Mouse (Mus musculus) lung, postnatal 0 days (tissue): ENCODE measurements around the gene Ovch2. TPM values are rescaled to one million over a fixed set of nuclear protein-coding genes. Genes with fewer than 3 reads are reported as not detected.
A peak's percentile ranks its signal among the peaks of the same experiment; 100 is the strongest.
"Not testable (repeated sequence)": the region's sequence is repeated elsewhere in the genome, so short reads cannot be mapped to it uniquely, and the experiment has no call there.

Experiments
- ATAC-seq: fragments of 200-750 bp; cut with Nextera tagmentation; 2 replicates; pipeline ENCODE4 v1.8.0; 2017; ENCODE audit warnings: moderate library complexity
- DNase-seq: peaks from one replicate; pipeline ENCODE4 v3.0.0-alpha.2; 2016; ENCODE audit warnings: low spot score
- H3K27ac ChIP-seq: fragments of 300-500 bp; sonication (generic); 2 replicates; pipeline ENCODE4 v1.5.1; 2014; ENCODE audit warnings: antibody characterized with exemption, mild to moderate bottlenecking, low read length, mixed read lengths
- H3K27me3 ChIP-seq: fragments of 300-500 bp; sonication (generic); replicated peaks from 2 replicates; pipeline ENCODE4 v1.6.1; 2014; ENCODE audit warnings: low read length, mixed read lengths; ENCODE audit not compliant: insufficient read depth
- H3K36me3 ChIP-seq: fragments of 300-500 bp; sonication (generic); 2 replicates; pipeline ENCODE4 v1.6.1; 2014; ENCODE audit warnings: low read length, mixed read lengths; ENCODE audit not compliant: insufficient read depth
- H3K4me1 ChIP-seq: fragments of 300-500 bp; sonication (generic); 2 replicates; pipeline ENCODE4 v1.6.1; 2014; ENCODE audit warnings: antibody characterized with exemption, low read depth, low read length, mixed read lengths; ENCODE audit not compliant: insufficient read depth
- H3K4me2 ChIP-seq: fragments of 300-500 bp; sonication (generic); replicated peaks from 2 replicates; pipeline ENCODE4 v1.6.1; 2014; ENCODE audit warnings: low read depth, mild to moderate bottlenecking, low read length, moderate library complexity, mixed read lengths
- H3K4me3 ChIP-seq: fragments of 300-500 bp; sonication (generic); 2 replicates; pipeline ENCODE4 v1.5.1; 2014; ENCODE audit warnings: low read depth, low read length
- H3K9ac ChIP-seq: fragments of 300-500 bp; sonication (generic); replicated peaks from 2 replicates; pipeline ENCODE4 v1.6.1; 2014; ENCODE audit warnings: low read depth, mild to moderate bottlenecking
- H3K9me3 ChIP-seq: fragments of 300-500 bp; sonication (generic); 2 replicates; pipeline ENCODE4 v1.6.1; 2016; ENCODE audit warnings: low read length, mixed read lengths
- CTCF ChIP-seq: IDR thresholded peaks from 2 replicates; pipeline ENCODE4 v1.5.1; 2016; ENCODE audit warnings: antibody characterized with exemption, mild to moderate bottlenecking
- EP300 ChIP-seq: IDR thresholded peaks from 2 replicates; pipeline ENCODE4 v1.6.1; 2016; ENCODE audit warnings: antibody characterized with exemption, mild to moderate bottlenecking, control low read depth
- WGBS: fragments of 180-500 bp; shearing (Covaris S2); extraction: QIAGEN DNeasy Blood & Tissue Kit; methylation state at CpG from one replicate; pipeline ENCODE4 v1.1.7; 2014; 5-methylcytosine and 5-hydroxymethylcytosine counted together
- polyA plus RNA-seq: library from polyadenylated mRNA; unstranded; fragments of >200 nt; fragmentation: Nextera tagmentation; extraction: Ambion mirVana; gene quantifications from 2 replicates; pipeline ENCODE4 v1.2.1, GENCODE M21; 2015

The Ovch2 gene
- polyA plus RNA-seq: not detected in 2 replicates

DNA sequence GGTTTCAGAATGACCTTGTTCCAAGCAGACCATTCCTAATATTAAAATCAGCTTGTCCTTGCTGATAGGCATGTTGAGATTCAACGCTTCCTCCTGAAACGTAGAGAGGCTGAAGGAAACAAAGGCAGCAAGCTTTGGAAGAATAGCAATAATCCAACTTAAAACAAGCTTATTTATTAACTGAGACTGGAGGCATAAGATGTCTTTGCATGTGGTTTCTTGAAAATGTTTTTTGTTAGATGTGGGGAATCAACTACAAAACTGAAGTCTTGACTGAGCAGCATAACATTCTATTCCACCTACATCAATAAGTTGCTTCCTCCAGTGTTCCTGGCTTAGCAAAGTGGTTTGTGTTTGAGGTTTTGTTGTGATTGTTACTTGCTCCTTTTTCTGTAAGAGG lies at the start of gene Ovch2:
Gene Ovch2, minus strand, starts transcription at position 101 of the 400 bp plus-strand sequence.
- Histone ChIP-seq H3K27ac (no peak within 1 kb of the TSS), H3K4me2 (no peak within 1 kb of the TSS), H3K9ac (no peak within 1 kb of the TSS), H3K9me3 (no peaks in the 10 kb centered on the region), H3K4me3 (no peak within 1 kb of the TSS), H3K36me3 (no peaks in the 10 kb centered on the region), H3K27me3 (no peaks in the 10 kb centered on the region), H3K4me1 (no peaks in the 10 kb centered on the region)
- DNase-seq (no peak), ATAC-seq (no peak)
- WGBS: 86% methylated on average over 2 of the region's 2 CpGs
- TF ChIP-seq EP300: no peak
- no peak for TF ChIP-seq CTCF

DNA sequence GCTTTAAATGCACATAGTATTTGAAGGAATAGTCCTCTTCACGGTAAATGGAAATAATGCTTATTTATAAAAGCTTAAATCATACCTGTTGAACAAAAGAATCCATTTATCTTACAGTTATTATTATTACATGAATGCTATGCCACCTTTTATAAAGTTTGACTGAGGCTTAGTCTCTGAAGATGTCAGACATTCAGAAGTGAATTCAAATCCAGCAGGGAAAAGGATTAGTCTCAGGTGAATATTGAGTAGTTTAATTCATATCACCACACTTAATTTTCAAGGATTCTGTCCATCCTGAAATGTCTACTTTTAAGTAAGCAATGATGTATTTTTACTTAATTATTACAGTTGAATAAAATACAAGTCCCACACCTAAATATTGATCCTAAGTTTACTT lies 46.4 kb upstream of the Ovch2 start, which contains the start of gene Olfr470:
Gene Olfr470, minus strand, starts transcription at position 101 of the 400 bp plus-strand sequence.
- not testable (repeated sequence) for DNase-seq, H3K9me3 ChIP-seq, H3K27ac ChIP-seq, ATAC-seq, H3K9ac ChIP-seq, H3K27me3 ChIP-seq, H3K4me3 ChIP-seq, H3K4me1 ChIP-seq, H3K4me2 ChIP-seq, H3K36me3 ChIP-seq
- 58% methylated on average over 1 of the region's 1 CpGs for WGBS

DNA sequence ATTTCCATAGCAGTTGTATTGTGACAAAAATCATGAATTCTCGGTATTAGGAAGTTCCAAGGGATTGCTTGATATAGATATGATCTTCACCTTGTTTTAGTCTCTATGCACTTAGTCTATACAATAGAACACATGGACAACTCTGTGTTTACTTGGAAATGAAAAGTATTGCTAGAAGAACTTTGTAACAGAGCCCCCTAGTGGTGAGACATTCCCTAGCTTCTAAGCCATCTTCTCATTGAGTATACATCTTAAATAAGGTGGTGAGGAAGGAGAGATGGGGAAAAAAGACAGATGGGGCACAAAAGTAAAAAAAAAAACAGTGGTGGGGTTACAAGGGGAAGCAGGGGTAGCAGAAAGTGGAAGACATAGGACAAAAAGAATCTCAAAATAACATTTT lies 40.7 kb upstream of the Ovch2 start:
- Histone ChIP-seq H3K27me3 (no peaks in the 10 kb centered on the region), H3K27ac (no peak overlapping the region), H3K9ac (no peak overlapping the region), H3K36me3 (no peaks in the 10 kb centered on the region), H3K9me3 (no peaks in the 10 kb centered on the region), H3K4me3 (no peak overlapping the region), H3K4me1 (no peaks in the 10 kb centered on the region), H3K4me2 (no peak overlapping the region)
- ATAC-seq (no peak), DNase-seq (peak; percentile 9)
- TF ChIP-seq CTCF (peak; percentile 37; the same call in 1 of the 2 replicates), EP300 (no peak)
- 68% methylated on average over 1 of the region's 1 CpGs for WGBS

DNA sequence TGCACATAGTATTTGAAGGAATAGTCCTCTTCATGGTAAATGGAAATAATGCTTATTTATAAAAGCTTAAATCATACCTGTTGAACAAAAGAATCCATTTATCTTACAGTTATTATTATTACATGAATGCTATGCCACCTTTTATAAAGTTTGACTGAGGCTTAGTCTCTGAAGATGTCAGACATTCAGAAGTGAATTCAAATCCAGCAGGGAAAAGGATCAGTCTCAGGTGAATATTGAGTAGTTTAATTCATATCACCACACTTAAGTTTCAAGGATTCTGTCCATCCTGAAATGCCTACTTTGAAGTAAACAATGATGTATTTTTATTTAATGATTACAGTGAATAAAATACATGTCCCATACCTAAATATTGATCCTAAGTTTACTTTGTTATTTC lies 24.4 kb upstream of the Ovch2 start, which contains the start of gene Olfr469:
Gene Olfr469, minus strand, starts transcription at position 101 of the 400 bp plus-strand sequence.
- H3K36me3 ChIP-seq, H3K4me2 ChIP-seq, H3K27ac ChIP-seq, DNase-seq, H3K4me3 ChIP-seq, H3K27me3 ChIP-seq, H3K9ac ChIP-seq, H3K9me3 ChIP-seq, H3K4me1 ChIP-seq, ATAC-seq: not testable (repeated sequence)

DNA sequence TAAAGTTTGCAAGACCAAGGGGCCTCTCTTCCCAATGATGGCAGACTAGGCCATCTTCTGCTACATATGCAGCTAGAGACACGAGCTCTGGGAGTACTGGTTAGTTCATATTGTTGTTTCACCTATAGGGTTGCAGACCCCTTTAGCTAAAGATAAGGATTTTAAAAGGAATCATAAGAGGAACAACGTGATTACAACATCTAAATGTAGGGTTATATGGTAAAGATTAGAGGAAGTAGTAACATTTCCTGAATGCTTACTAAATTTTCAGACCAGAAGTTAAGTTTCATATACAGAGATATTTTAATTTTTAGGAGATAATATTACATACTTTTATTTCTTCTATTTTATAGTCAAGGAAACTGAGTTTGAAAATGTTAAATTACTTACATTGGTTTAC lies 22.9 kb upstream of the Ovch2 start:
- not testable (repeated sequence) for H3K27ac ChIP-seq, H3K27me3 ChIP-seq, ATAC-seq, H3K36me3 ChIP-seq, H3K9me3 ChIP-seq, H3K4me1 ChIP-seq, H3K9ac ChIP-seq, DNase-seq, H3K4me3 ChIP-seq, H3K4me2 ChIP-seq
- WGBS: 48% methylated on average over 2 of the region's 2 CpGs

DNA sequence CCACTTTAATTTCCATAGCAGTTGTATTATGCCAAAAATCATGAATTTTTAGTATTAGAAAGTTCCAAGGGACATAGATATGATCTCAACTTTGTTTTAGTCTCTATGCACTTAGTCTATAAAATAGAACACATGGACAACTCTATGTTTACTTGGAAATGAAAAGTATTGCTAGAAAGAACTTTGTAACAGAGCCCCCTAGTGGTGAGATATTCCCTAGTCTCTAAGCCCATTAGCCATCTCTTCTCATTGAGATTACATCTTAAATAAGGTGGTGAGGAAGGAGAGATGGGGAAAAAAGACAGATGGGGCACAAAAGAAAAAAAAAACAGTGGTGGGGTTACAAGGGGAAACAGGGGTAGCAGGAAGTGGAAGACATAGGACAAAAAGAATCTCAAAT lies 18.4 kb upstream of the Ovch2 start:
- no peak overlapping the region for H3K4me3 ChIP-seq
- no peak overlapping the region for H3K4me2 ChIP-seq
- H3K9ac ChIP-seq: no peak overlapping the region
- no peak for ATAC-seq
- H3K27ac ChIP-seq: no peak overlapping the region
- no peaks in the 10 kb centered on the region for H3K36me3 ChIP-seq
- H3K4me1 ChIP-seq: no peaks in the 10 kb centered on the region
- DNase-seq: peak; percentile 4
- no peaks in the 10 kb centered on the region for H3K27me3 ChIP-seq
- peak; percentile 36 for TF ChIP-seq CTCF
- no peak for TF ChIP-seq EP300
- H3K9me3 ChIP-seq: no peaks in the 10 kb centered on the region

DNA sequence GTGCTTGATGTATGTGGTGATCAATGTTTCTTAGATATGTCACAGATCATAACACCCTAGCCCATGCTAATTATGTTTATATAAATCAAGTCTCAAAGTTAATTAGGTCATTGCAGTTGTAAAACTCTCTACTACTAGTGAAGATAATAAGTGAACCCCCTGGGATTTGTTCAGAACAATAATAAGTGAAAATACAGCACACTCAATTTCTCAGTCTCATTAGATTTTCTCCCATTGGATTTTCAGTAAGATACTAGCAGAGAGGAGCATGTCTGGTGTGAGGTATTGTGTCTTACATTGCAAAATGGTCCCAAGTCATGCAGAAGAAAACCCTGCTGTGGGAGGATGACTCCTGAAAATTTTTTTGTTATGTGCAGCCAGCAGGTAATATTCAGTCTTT lies 11.0 kb upstream of the Ovch2 start, which contains the start of gene Olfr467:
Gene Olfr467, plus strand, starts transcription at position 301 of the 400 bp plus-strand sequence.
- TF ChIP-seq EP300: no peak
- TF ChIP-seq CTCF: no peak
- Histone ChIP-seq H3K4me2 (no peak within 1 kb of the TSS), H3K9ac (no peak within 1 kb of the TSS), H3K4me3 (no peak within 1 kb of the TSS), H3K36me3 (no peaks in the 10 kb centered on the region), H3K9me3 (no peaks in the 10 kb centered on the region), H3K27ac (no peak within 1 kb of the TSS), H3K4me1 (no peaks in the 10 kb centered on the region), H3K27me3 (no peaks in the 10 kb centered on the region)
- ATAC-seq (no peak), DNase-seq (no peak)
